Mouse (Mus musculus): ENCODE data around the gene Glb1l. TPM values are rescaled to one million over a fixed set of nuclear protein-coding genes. Genes with fewer than 3 reads are reported as not detected.
"Not testable (repeated sequence)": the region's sequence is repeated elsewhere in the genome, so short reads cannot be mapped to it uniquely, and the experiment has no call there.

Gene Glb1l
- polyA plus RNA-seq, 1 experiment from 2014 or later: 34.4 TPM

GRCm38 (mm10) chr1:75232489-75232888 lies 21.9 kb upstream of the Glb1l start:
- H3K4me1 ChIP-seq (ENCODE audit: control insufficient read depth, insufficient read depth, low read length): peaks cover 14% of the 10 kb centered on the region
- H3K36me3 ChIP-seq (ENCODE audit: control insufficient read depth, insufficient read depth, low read length); H3K9ac ChIP-seq (ENCODE audit: low read depth, low read length); H3K4me3 ChIP-seq (ENCODE audit: low read length); H3K4me2 ChIP-seq (replicated peaks; ENCODE audit: low read depth, low read length); H3K9me3 ChIP-seq (ENCODE audit: control insufficient read depth, low read length); H3K27me3 ChIP-seq (ENCODE audit: control insufficient read depth, insufficient read depth, low read length); H3K27ac ChIP-seq (ENCODE audit: low read depth, low read length); ATAC-seq (ENCODE audit: low FRiP score, low TSS enrichment): not testable (repeated sequence)
- WGBS: 70% methylated on average over 4 of the region's 4 CpGs

GRCm38 (mm10) chr1:75231664-75232152 lies 21.1 kb upstream of the Glb1l start, which contains the start of gene A630095N17Rik:
Gene A630095N17Rik, minus strand, starts transcription at chr1:75232102.
- Histone ChIP-seq H3K36me3 (ENCODE audit: control insufficient read depth, insufficient read depth, low read length) (no peaks in the 10 kb centered on the region), H3K4me2 (replicated peaks; ENCODE audit: low read depth, low read length) (no peak within 1 kb of the TSS), H3K4me1 (ENCODE audit: control insufficient read depth, insufficient read depth, low read length) (peaks cover 6% of the 10 kb centered on the region), H3K27me3 (ENCODE audit: control insufficient read depth, insufficient read depth, low read length) (no peaks in the 10 kb centered on the region), H3K9me3 (ENCODE audit: control insufficient read depth, low read length) (no peaks in the 10 kb centered on the region), H3K27ac (ENCODE audit: low read depth, low read length) (no peak within 1 kb of the TSS), H3K9ac (ENCODE audit: low read depth, low read length) (no peak within 1 kb of the TSS), H3K4me3 (ENCODE audit: low read length) (no peak within 1 kb of the TSS)
- no peak for ATAC-seq (ENCODE audit: low FRiP score, low TSS enrichment)
- WGBS: 71% methylated on average over 5 of the region's 5 CpGs

- H3K27ac ChIP-seq (ENCODE audit: low read depth, low read length): no peak overlapping the region
- H3K4me1 ChIP-seq (ENCODE audit: control insufficient read depth, insufficient read depth, low read length): peaks cover 5% of the 10 kb centered on the region; the same call in 1 of the 2 replicates
- ATAC-seq (ENCODE audit: low FRiP score, low TSS enrichment): no peak
- 86% methylated on average over 4 of the region's 4 CpGs for WGBS
- H3K36me3 ChIP-seq (ENCODE audit: control insufficient read depth, insufficient read depth, low read length): no peaks in the 10 kb centered on the region
- H3K27me3 ChIP-seq (ENCODE audit: control insufficient read depth, insufficient read depth, low read length): no peaks in the 10 kb centered on the region
- H3K9me3 ChIP-seq (ENCODE audit: control insufficient read depth, low read length): no peaks in the 10 kb centered on the region
- H3K4me2 ChIP-seq (replicated peaks; ENCODE audit: low read depth, low read length): no peak overlapping the region
- no peak overlapping the region for H3K4me3 ChIP-seq (ENCODE audit: low read length)
- H3K9ac ChIP-seq (ENCODE audit: low read depth, low read length): no peak overlapping the region
Observed at GRCm38 (mm10) chr1:75231224-75231623, 20.6 kb upstream of the Glb1l start.

GRCm38 (mm10) chr1:75230335-75230994 lies 19.9 kb upstream of the Glb1l start:
- no peak for ATAC-seq (ENCODE audit: low FRiP score, low TSS enrichment)
- H3K27ac ChIP-seq (ENCODE audit: low read depth, low read length): no peak overlapping the region
- H3K9ac ChIP-seq (ENCODE audit: low read depth, low read length): no peak overlapping the region
- no peak overlapping the region for H3K4me3 ChIP-seq (ENCODE audit: low read length)
- WGBS: 72% methylated on average over 7 of the region's 7 CpGs
- no peaks in the 10 kb centered on the region for H3K27me3 ChIP-seq (ENCODE audit: control insufficient read depth, insufficient read depth, low read length)
- no peaks in the 10 kb centered on the region; the same call in 1 of the 2 replicates for H3K4me1 ChIP-seq (ENCODE audit: control insufficient read depth, insufficient read depth, low read length)
- no peak overlapping the region for H3K4me2 ChIP-seq (replicated peaks; ENCODE audit: low read depth, low read length)
- no peaks in the 10 kb centered on the region for H3K9me3 ChIP-seq (ENCODE audit: control insufficient read depth, low read length)
- no peaks in the 10 kb centered on the region for H3K36me3 ChIP-seq (ENCODE audit: control insufficient read depth, insufficient read depth, low read length)

- H3K9me3 ChIP-seq (ENCODE audit: control insufficient read depth, low read length): no peaks in the 10 kb centered on the region
- H3K9ac ChIP-seq (ENCODE audit: low read depth, low read length): no peak overlapping the region
- H3K4me2 ChIP-seq (replicated peaks; ENCODE audit: low read depth, low read length): no peak overlapping the region
- ATAC-seq (ENCODE audit: low FRiP score, low TSS enrichment): no peak
- no peak overlapping the region for H3K27ac ChIP-seq (ENCODE audit: low read depth, low read length)
- no peaks in the 10 kb centered on the region for H3K36me3 ChIP-seq (ENCODE audit: control insufficient read depth, insufficient read depth, low read length)
- H3K4me3 ChIP-seq (ENCODE audit: low read length): no peak overlapping the region
- WGBS: 75% methylated on average over 4 of the region's 4 CpGs
- no peaks in the 10 kb centered on the region for H3K27me3 ChIP-seq (ENCODE audit: control insufficient read depth, insufficient read depth, low read length)
- no peaks in the 10 kb centered on the region for H3K4me1 ChIP-seq (ENCODE audit: control insufficient read depth, insufficient read depth, low read length)
Observed at GRCm38 (mm10) chr1:75229158-75229557, 18.5 kb upstream of the Glb1l start.

- WGBS: 83% methylated on average over 1 of the region's 1 CpGs
- Histone ChIP-seq H3K36me3 (ENCODE audit: control insufficient read depth, insufficient read depth, low read length) (no peaks in the 10 kb centered on the region), H3K27ac (ENCODE audit: low read depth, low read length) (no peak overlapping the region), H3K4me3 (ENCODE audit: low read length) (no peak overlapping the region), H3K4me1 (ENCODE audit: control insufficient read depth, insufficient read depth, low read length) (no peaks in the 10 kb centered on the region), H3K9me3 (ENCODE audit: control insufficient read depth, low read length) (no peaks in the 10 kb centered on the region), H3K4me2 (replicated peaks; ENCODE audit: low read depth, low read length) (no peak overlapping the region), H3K27me3 (ENCODE audit: control insufficient read depth, insufficient read depth, low read length) (no peaks in the 10 kb centered on the region), H3K9ac (ENCODE audit: low read depth, low read length) (no peak overlapping the region)
- no peak for ATAC-seq (ENCODE audit: low FRiP score, low TSS enrichment)
Observed at GRCm38 (mm10) chr1:75227653-75228052, 17.0 kb upstream of the Glb1l start.

- Histone ChIP-seq H3K4me3 (ENCODE audit: low read length) (no peak overlapping the region), H3K27ac (ENCODE audit: low read depth, low read length) (no peak overlapping the region), H3K36me3 (ENCODE audit: control insufficient read depth, insufficient read depth, low read length) (no peaks in the 10 kb centered on the region), H3K9ac (ENCODE audit: low read depth, low read length) (no peak overlapping the region), H3K4me2 (replicated peaks; ENCODE audit: low read depth, low read length) (no peak overlapping the region), H3K9me3 (ENCODE audit: control insufficient read depth, low read length) (no peaks in the 10 kb centered on the region), H3K27me3 (ENCODE audit: control insufficient read depth, insufficient read depth, low read length) (no peaks in the 10 kb centered on the region), H3K4me1 (ENCODE audit: control insufficient read depth, insufficient read depth, low read length) (no peaks in the 10 kb centered on the region)
- no peak for ATAC-seq (ENCODE audit: low FRiP score, low TSS enrichment)
- WGBS: 42% methylated on average over 2 of the region's 2 CpGs
Observed at GRCm38 (mm10) chr1:75226138-75226537, 15.5 kb upstream of the Glb1l start.

- H3K9ac ChIP-seq (ENCODE audit: low read depth, low read length): no peak overlapping the region
- H3K27me3 ChIP-seq (ENCODE audit: control insufficient read depth, insufficient read depth, low read length): peaks cover 4% of the 10 kb centered on the region
- H3K36me3 ChIP-seq (ENCODE audit: control insufficient read depth, insufficient read depth, low read length): no peaks in the 10 kb centered on the region
- H3K4me2 ChIP-seq (replicated peaks; ENCODE audit: low read depth, low read length): no peak overlapping the region
- no peak for ATAC-seq (ENCODE audit: low FRiP score, low TSS enrichment)
- 71% methylated on average over 3 of the region's 3 CpGs for WGBS
- no peak overlapping the region for H3K4me3 ChIP-seq (ENCODE audit: low read length)
- H3K9me3 ChIP-seq (ENCODE audit: control insufficient read depth, low read length): no peaks in the 10 kb centered on the region
- H3K4me1 ChIP-seq (ENCODE audit: control insufficient read depth, insufficient read depth, low read length): no peaks in the 10 kb centered on the region
- H3K27ac ChIP-seq (ENCODE audit: low read depth, low read length): no peak overlapping the region
Observed at GRCm38 (mm10) chr1:75225473-75225872, 14.9 kb upstream of the Glb1l start.

GRCm38 (mm10) chr1:75223532-75223931 lies 12.9 kb upstream of the Glb1l start:
- Histone ChIP-seq H3K4me1 (ENCODE audit: control insufficient read depth, insufficient read depth, low read length) (peaks cover 5% of the 10 kb centered on the region; the same call in 1 of the 2 replicates), H3K4me3 (ENCODE audit: low read length) (no peak overlapping the region), H3K9ac (ENCODE audit: low read depth, low read length) (no peak overlapping the region), H3K27ac (ENCODE audit: low read depth, low read length) (no peak overlapping the region), H3K9me3 (ENCODE audit: control insufficient read depth, low read length) (no peaks in the 10 kb centered on the region), H3K4me2 (replicated peaks; ENCODE audit: low read depth, low read length) (no peak overlapping the region), H3K27me3 (ENCODE audit: control insufficient read depth, insufficient read depth, low read length) (peaks cover 22% of the 10 kb centered on the region), H3K36me3 (ENCODE audit: control insufficient read depth, insufficient read depth, low read length) (no peaks in the 10 kb centered on the region)
- 62% methylated on average over 6 of the region's 6 CpGs for WGBS
- ATAC-seq (ENCODE audit: low FRiP score, low TSS enrichment): no peak
